Mouse (Mus musculus): ENCODE data around the gene Gli3. TPM values are rescaled to one million over a fixed set of nuclear protein-coding genes. Genes with fewer than 3 reads are reported as not detected.

Gli3 gene
- polyA plus RNA-seq, 1 experiment from 2014 or later = 30.6 TPM

GRCm38 (mm10) chr13:15520353-15520752, 57.3 kb downstream of the Gli3 start:
- no peak for DNase-seq

GRCm38 (mm10) chr13:15522153-15522552, 59.1 kb downstream of the Gli3 start:
- 74% methylated on average over 3 of the region's 3 CpGs for WGBS
- no peak overlapping the region for H3K27ac ChIP-seq (ENCODE audit: low read depth)
- no peak overlapping the region for H3K9ac ChIP-seq
- DNase-seq = no peak
- no peaks in the 10 kb centered on the region for H3K27me3 ChIP-seq (ENCODE audit: insufficient read depth, low read length)
- no peak overlapping the region for H3K4me3 ChIP-seq (ENCODE audit: low read depth, low read length)
- H3K4me2 ChIP-seq = no peak overlapping the region
- ATAC-seq (ENCODE audit: insufficient read depth) = no peak
- no peak for TF ChIP-seq CTCF (IDR thresholded peaks at IDR 0.05; ENCODE audit: low read depth)
- H3K4me1 ChIP-seq (ENCODE audit: insufficient read depth) = no peaks in the 10 kb centered on the region
- no peaks in the 10 kb centered on the region for H3K9me3 ChIP-seq (ENCODE audit: low read depth, low read length)
- no peaks in the 10 kb centered on the region for H3K36me3 ChIP-seq (ENCODE audit: insufficient read depth)

More at GRCm38 (mm10) chr13:15520353-15520752, 57.3 kb downstream of the Gli3 start:
- no peak for TF ChIP-seq CTCF (IDR thresholded peaks at IDR 0.05; ENCODE audit: low read depth)
- no peak overlapping the region for H3K9ac ChIP-seq
- H3K27ac ChIP-seq (ENCODE audit: low read depth) = no peak overlapping the region
- no peak overlapping the region for H3K4me2 ChIP-seq
- no peaks in the 10 kb centered on the region for H3K9me3 ChIP-seq (ENCODE audit: low read depth, low read length)
- no peaks in the 10 kb centered on the region for H3K4me1 ChIP-seq (ENCODE audit: insufficient read depth)
- H3K27me3 ChIP-seq (ENCODE audit: insufficient read depth, low read length) = no peaks in the 10 kb centered on the region
- H3K4me3 ChIP-seq (ENCODE audit: low read depth, low read length) = no peak overlapping the region
- 46% methylated on average over 2 of the region's 2 CpGs for WGBS
- no peak; the same call in 1 of the 2 replicates for ATAC-seq (ENCODE audit: insufficient read depth)
- H3K36me3 ChIP-seq (ENCODE audit: insufficient read depth) = no peaks in the 10 kb centered on the region

- no peak overlapping the region for H3K4me3 ChIP-seq (ENCODE audit: low read depth, low read length)
- H3K4me2 ChIP-seq = no peak overlapping the region
- no peaks in the 10 kb centered on the region for H3K36me3 ChIP-seq (ENCODE audit: insufficient read depth)
- no peaks in the 10 kb centered on the region for H3K4me1 ChIP-seq (ENCODE audit: insufficient read depth)
- WGBS = 77% methylated on average over 8 of the region's 8 CpGs
- DNase-seq (no peak), ATAC-seq (ENCODE audit: insufficient read depth) (no peak)
- no peak overlapping the region for H3K9ac ChIP-seq
- no peaks in the 10 kb centered on the region for H3K9me3 ChIP-seq (ENCODE audit: low read depth, low read length)
- no peak overlapping the region for H3K27ac ChIP-seq (ENCODE audit: low read depth)
- no peak for TF ChIP-seq CTCF (IDR thresholded peaks at IDR 0.05; ENCODE audit: low read depth)
- H3K27me3 ChIP-seq (ENCODE audit: insufficient read depth, low read length) = no peaks in the 10 kb centered on the region
Observed at GRCm38 (mm10) chr13:15524208-15524607, 61.2 kb downstream of the Gli3 start.

- TF ChIP-seq CTCF (IDR thresholded peaks at IDR 0.05; ENCODE audit: low read depth) = no peak
- no peak for ATAC-seq (ENCODE audit: insufficient read depth)
- H3K9ac ChIP-seq = no peak overlapping the region
- DNase-seq = no peak
- no peaks in the 10 kb centered on the region for H3K9me3 ChIP-seq (ENCODE audit: low read depth, low read length)
- H3K36me3 ChIP-seq (ENCODE audit: insufficient read depth) = no peaks in the 10 kb centered on the region
- H3K27ac ChIP-seq (ENCODE audit: low read depth) = no peak overlapping the region
- H3K27me3 ChIP-seq (ENCODE audit: insufficient read depth, low read length) = no peaks in the 10 kb centered on the region
- 90% methylated on average over 4 of the region's 4 CpGs for WGBS
- H3K4me2 ChIP-seq = no peak overlapping the region
- no peak overlapping the region for H3K4me3 ChIP-seq (ENCODE audit: low read depth, low read length)
- H3K4me1 ChIP-seq (ENCODE audit: insufficient read depth) = no peaks in the 10 kb centered on the region
Observed at GRCm38 (mm10) chr13:15526691-15527090, 63.7 kb downstream of the Gli3 start.

- Histone ChIP-seq H3K4me2 (no peak overlapping the region), H3K9ac (no peak overlapping the region), H3K9me3 (ENCODE audit: low read depth, low read length) (no peaks in the 10 kb centered on the region), H3K36me3 (ENCODE audit: insufficient read depth) (no peaks in the 10 kb centered on the region), H3K27ac (ENCODE audit: low read depth) (no peak overlapping the region), H3K4me3 (ENCODE audit: low read depth, low read length) (no peak overlapping the region), H3K27me3 (ENCODE audit: insufficient read depth, low read length) (no peaks in the 10 kb centered on the region), H3K4me1 (ENCODE audit: insufficient read depth) (no peaks in the 10 kb centered on the region)
- DNase-seq = no peak
- TF ChIP-seq CTCF (IDR thresholded peaks at IDR 0.05; ENCODE audit: low read depth) = no peak
- no peak for ATAC-seq (ENCODE audit: insufficient read depth)
- 84% methylated on average over 3 of the region's 3 CpGs for WGBS
Observed at GRCm38 (mm10) chr13:15531568-15531967, 68.5 kb downstream of the Gli3 start.

- ATAC-seq (ENCODE audit: insufficient read depth) (no peak), DNase-seq (no peak)
- no peak overlapping the region for H3K4me2 ChIP-seq
- no peak overlapping the region for H3K9ac ChIP-seq
- H3K27ac ChIP-seq (ENCODE audit: low read depth) = no peak overlapping the region
- WGBS = 25% methylated on average over 5 of the region's 5 CpGs
- no peaks in the 10 kb centered on the region for H3K9me3 ChIP-seq (ENCODE audit: low read depth, low read length)
- no peak for TF ChIP-seq CTCF (IDR thresholded peaks at IDR 0.05; ENCODE audit: low read depth)
- no peaks in the 10 kb centered on the region for H3K36me3 ChIP-seq (ENCODE audit: insufficient read depth)
- H3K4me3 ChIP-seq (ENCODE audit: low read depth, low read length) = no peak overlapping the region
- H3K4me1 ChIP-seq (ENCODE audit: insufficient read depth) = peaks cover 17% of the 10 kb centered on the region; the same call in 1 of the 2 replicates
- no peaks in the 10 kb centered on the region for H3K27me3 ChIP-seq (ENCODE audit: insufficient read depth, low read length)
Observed at GRCm38 (mm10) chr13:15537206-15537605, 74.2 kb downstream of the Gli3 start.

- H3K4me2 ChIP-seq = no peak overlapping the region
- no peaks in the 10 kb centered on the region for H3K9me3 ChIP-seq (ENCODE audit: low read depth, low read length)
- no peak overlapping the region for H3K27ac ChIP-seq (ENCODE audit: low read depth)
- no peak for TF ChIP-seq CTCF (IDR thresholded peaks at IDR 0.05; ENCODE audit: low read depth)
- no peaks in the 10 kb centered on the region for H3K36me3 ChIP-seq (ENCODE audit: insufficient read depth)
- no peaks in the 10 kb centered on the region for H3K27me3 ChIP-seq (ENCODE audit: insufficient read depth, low read length)
- H3K9ac ChIP-seq = no peak overlapping the region
- DNase-seq = no peak
- peaks cover 21% of the 10 kb centered on the region; the same call in 1 of the 2 replicates for H3K4me1 ChIP-seq (ENCODE audit: insufficient read depth)
- WGBS = 54% methylated on average over 3 of the region's 3 CpGs
- no peak overlapping the region for H3K4me3 ChIP-seq (ENCODE audit: low read depth, low read length)
- no peak for ATAC-seq (ENCODE audit: insufficient read depth)
Observed at GRCm38 (mm10) chr13:15537611-15538010, 74.6 kb downstream of the Gli3 start.

GRCm38 (mm10) chr13:15538389-15538788, 75.4 kb downstream of the Gli3 start:
- Histone ChIP-seq H3K36me3 (ENCODE audit: insufficient read depth) (no peaks in the 10 kb centered on the region), H3K27ac (ENCODE audit: low read depth) (no peak overlapping the region), H3K27me3 (ENCODE audit: insufficient read depth, low read length) (no peaks in the 10 kb centered on the region), H3K4me3 (ENCODE audit: low read depth, low read length) (no peak overlapping the region), H3K4me2 (no peak overlapping the region), H3K9ac (no peak overlapping the region), H3K9me3 (ENCODE audit: low read depth, low read length) (no peaks in the 10 kb centered on the region), H3K4me1 (ENCODE audit: insufficient read depth) (peaks cover 29% of the 10 kb centered on the region; the same call in 1 of the 2 replicates)
- TF ChIP-seq CTCF (IDR thresholded peaks at IDR 0.05; ENCODE audit: low read depth) = no peak
- ATAC-seq (ENCODE audit: insufficient read depth) (0 out of 2 replicates have a peak, but pooled peaks have one; percentile 39), DNase-seq (peak; percentile 54)
- WGBS = 63% methylated on average over 2 of the region's 2 CpGs
